Mouse (Mus musculus) heart, postnatal 10 days (tissue): ENCODE measurements around the gene Brd1. TPM values are rescaled to one million over a fixed set of nuclear protein-coding genes. Genes with fewer than 3 reads are reported as not detected.
A peak's percentile ranks its signal among the peaks of the same experiment; 100 is the strongest.
"Not testable (repeated sequence)": the region's sequence is repeated elsewhere in the genome, so short reads cannot be mapped to it uniquely, and the experiment has no call there.

Experiments
- DNase-seq, 2 experiments: peaks; one replicate each; pipeline ENCODE4 v3.0.0; 2021
- intact Hi-C: fragments of 180-260 bp; cut with DNase I; formaldehyde crosslinking; loops from one replicate; pipeline ENCODE4 v1.15.1; 2025
- total RNA-seq, 2 experiments: library from RNA; stranded (reverse); gene quantifications; 2 replicates each; pipeline ENCODE4 v1.2.3; 2021

The Brd1 gene
- 10 to 100 TPM; 38.6 to 39.6 TPM for total RNA-seq

- peak; percentile 87 to 88 for DNase-seq
- intact Hi-C loops = loop anchor here (2.0 kb wide), 1 partner anchor 15 kb away; no protein-coding TSS in a partner anchor
Measured at GRCm38 (mm10) chr15:88733834-88734571, at the start of gene Brd1. Gene Brd1 (minus strand): TSS chr15:88734233.

GRCm38 (mm10) chr15:88774630-88775029, 40.6 kb upstream of the Brd1 start:
- DNase-seq, intact Hi-C loops: not testable (repeated sequence)

DNA sequence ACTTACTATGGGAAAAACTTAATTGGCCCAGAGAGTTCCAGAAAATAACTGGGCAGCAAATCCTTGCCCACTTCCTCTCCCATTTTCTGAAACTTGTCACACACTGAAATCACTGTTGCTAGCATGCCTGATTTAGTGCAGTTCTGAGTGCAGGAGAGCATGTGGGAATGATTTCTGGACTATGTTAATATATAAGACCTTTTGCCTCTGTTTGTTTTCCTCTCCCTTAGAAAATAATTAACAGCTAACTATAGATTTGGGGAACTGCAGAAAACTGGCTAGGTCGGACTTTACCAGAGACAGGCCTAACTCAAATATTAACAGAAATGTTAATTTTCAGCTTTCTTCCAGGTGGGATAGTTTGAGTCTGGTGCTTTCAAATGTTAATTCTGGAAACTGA, 34.5 kb upstream of the Brd1 start:
- intact Hi-C loops = no loop called here
- DNase-seq = no peak

DNA sequence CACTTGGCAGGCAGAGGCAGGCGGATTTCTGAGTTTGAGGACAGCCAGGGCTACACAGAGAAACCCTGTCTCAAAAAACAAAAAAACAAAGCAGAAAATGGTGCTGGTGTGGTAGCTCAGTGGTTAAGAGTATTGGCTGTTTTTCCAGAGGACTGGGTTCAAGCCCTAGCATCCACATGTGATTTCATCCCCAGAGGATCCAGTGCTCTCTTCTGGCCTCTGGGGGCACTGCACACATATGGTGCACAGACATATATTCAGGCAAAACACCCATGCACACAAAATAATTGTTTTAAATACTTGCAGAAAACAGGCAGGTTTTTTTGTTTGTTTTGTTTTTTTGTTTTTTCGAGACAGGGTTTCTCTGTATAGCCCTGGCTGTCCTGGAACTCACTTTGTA, 32.1 kb upstream of the Brd1 start:
- DNase-seq, intact Hi-C loops: not testable (repeated sequence)

GRCm38 (mm10) chr15:88761551-88761950, 27.5 kb upstream of the Brd1 start:
- intact Hi-C loops = no loop called here
- no peak for DNase-seq

GRCm38 (mm10) chr15:88758061-88758460, 24.0 kb upstream of the Brd1 start:
- DNase-seq = peak; percentile 14 to 24
- intact Hi-C loops = no loop called here

GRCm38 (mm10) chr15:88755761-88756160, 21.7 kb upstream of the Brd1 start:
- intact Hi-C loops = no loop called here
- DNase-seq = no peak

- DNase-seq = no peak
- intact Hi-C loops = loop anchor here (5.0 kb wide), 1 partner anchor 62 kb away; the partner anchor contains the start of genes Alg12 and Creld2
Measured at GRCm38 (mm10) chr15:88754896-88755295, 20.9 kb upstream of the Brd1 start.

- intact Hi-C loops = loop anchor here (5.0 kb wide), 1 partner anchor 65 kb away; the partner anchor contains the start of genes Alg12 and Creld2
- DNase-seq = no peak
Measured at GRCm38 (mm10) chr15:88752403-88752733, 18.3 kb upstream of the Brd1 start.

- intact Hi-C loops = loop anchor here (5.0 kb wide), 1 partner anchor 66 kb away; the partner anchor contains the start of genes Alg12 and Creld2
- DNase-seq = peak; percentile 63 to 65
Measured at GRCm38 (mm10) chr15:88751564-88752402, 17.8 kb upstream of the Brd1 start, which contains the start of gene Zbed4. Gene Zbed4 (plus strand): TSS chr15:88751660.

DNA sequence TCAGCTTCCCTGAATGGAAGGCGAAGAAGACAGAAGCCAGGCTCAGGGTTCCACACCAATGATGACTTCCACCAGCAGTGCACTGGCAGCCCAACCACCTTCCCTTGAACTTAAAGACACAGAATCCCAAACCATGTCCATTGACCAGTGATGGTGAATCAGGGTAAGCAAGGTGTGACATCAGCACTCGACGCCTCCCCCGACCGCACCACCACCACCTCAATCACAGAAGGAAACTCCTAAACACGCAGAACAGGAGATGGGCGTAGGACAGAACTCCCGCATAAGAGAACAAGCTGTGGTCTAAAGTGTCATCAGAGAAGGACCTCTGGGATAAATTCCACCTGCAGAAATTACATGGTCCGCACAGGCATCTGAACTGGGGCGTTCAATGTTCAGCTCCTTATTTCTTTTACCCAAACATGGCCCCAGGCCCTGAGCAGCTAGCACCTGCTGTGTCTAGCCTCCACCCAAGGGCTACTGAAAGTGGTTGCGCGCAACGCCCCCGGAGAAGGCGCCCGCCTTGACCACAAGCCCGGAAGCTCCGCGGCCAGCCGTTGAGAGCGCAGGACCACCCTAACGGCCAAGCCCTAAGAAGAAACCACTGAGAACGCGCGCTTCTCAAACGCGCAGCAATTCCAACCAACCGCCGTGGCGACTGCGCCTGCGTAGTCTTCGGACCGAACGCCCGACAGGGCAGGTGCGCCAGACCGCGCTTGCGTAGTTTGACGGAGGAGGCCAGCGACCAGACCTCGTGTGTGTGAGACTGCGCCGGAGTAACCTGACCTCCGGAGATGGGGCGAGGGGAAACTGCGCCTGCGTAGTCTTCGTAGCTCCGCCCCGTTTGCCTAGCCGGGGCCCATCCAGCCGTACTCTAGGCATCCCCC, 16.9 kb upstream of the Brd1 start:
- intact Hi-C loops = loop anchor here (5.0 kb wide), 1 partner anchor 66 kb away; the partner anchor contains the start of genes Alg12 and Creld2
- DNase-seq = peak; percentile 98 to 99

DNA sequence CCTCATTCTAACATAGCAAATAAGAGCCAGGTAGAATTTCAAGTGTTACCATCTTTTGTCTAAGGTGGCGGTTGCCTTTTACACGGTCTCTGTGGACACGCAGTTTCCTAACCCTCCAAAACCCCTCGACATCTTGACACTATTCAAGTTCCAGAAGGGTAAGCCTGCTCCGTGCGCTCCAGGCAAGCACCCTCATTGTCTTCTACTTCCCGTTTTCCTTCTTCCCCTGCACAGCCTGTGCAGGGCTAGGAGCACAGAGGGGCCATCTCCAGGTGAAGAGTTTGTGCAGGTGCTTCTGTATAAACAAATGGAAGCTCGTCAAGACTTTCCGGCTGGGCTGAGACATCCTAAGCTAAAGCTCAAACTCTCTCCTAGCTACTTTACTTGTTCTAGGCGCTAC, 16.0 kb upstream of the Brd1 start:
- no peak for DNase-seq
- intact Hi-C loops = loop anchor here (5.0 kb wide), 1 partner anchor 67 kb away; the partner anchor contains the start of genes Alg12 and Creld2

DNA sequence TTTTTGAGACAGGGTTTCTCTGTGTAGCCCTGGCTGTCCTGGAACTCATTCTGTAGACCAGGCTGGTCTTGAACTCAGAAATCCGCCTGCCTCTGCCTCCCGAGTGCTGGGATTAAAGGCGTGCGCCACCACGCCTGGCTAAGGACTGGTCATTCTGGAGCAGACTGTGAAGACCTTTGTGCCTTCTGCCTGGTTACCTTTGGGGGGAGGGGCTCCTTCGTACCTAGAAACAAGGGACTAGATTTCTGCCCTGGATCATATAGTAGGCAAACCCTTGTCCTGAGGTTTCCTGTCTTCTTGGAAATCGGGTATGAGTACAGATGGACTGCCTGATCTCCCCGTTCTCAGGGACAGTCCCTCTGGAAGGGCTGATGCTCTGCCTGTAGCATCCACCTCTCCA, 15.6 kb upstream of the Brd1 start:
- intact Hi-C loops = loop anchor here (2.0 to 5.0 kb wide), 2 partner anchors 15 to 68 kb away; partner anchors contain the start of genes Alg12, Brd1 and Creld2
- not testable (repeated sequence) for DNase-seq

DNA sequence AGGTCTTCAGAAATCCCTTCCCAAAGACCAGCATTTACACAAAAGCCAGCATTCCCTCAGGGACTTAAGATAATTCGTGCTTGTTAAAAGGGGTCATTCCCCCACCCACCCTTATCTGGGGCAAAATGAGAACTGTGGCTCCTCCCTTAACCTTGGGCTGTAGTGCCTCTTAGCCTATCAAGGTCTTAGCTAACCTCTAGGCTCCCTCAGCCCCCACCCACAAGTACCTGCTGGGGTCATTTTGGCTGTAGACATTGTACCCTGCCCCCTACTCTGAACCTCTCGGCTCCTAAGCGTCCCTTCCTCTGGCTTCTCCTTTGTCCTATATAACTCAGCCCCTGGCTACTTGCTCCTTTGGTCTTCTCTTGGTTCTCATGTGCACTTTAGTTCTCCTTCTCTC, 11.9 kb upstream of the Brd1 start:
- DNase-seq = no peak
- intact Hi-C loops = no loop called here

DNA sequence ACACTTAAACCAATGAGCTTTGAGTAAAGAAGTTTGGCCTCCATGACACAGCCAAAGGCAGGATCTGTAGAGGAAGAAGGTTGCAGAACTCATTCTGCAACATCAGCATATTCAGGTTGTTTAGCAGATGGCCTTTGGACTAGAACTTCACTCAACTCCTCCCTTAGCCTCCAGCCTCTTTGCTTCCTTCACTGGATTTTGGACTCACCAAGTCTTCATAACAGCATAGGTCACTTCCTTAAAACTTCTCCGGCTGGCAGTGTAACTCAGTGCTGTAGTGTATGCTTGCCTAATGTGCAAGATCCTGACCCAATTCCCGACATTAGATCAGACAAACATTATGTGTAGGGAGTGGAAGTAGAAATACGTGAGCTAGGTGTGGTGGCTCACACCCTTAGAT, 11.3 kb upstream of the Brd1 start:
- intact Hi-C loops = no loop called here
- no peak for DNase-seq

GRCm38 (mm10) chr15:88743371-88743770, 9.3 kb upstream of the Brd1 start:
- DNase-seq, intact Hi-C loops: not testable (repeated sequence)

GRCm38 (mm10) chr15:88741366-88741765, 7.3 kb upstream of the Brd1 start:
- DNase-seq = no peak
- intact Hi-C loops = no loop called here

DNA sequence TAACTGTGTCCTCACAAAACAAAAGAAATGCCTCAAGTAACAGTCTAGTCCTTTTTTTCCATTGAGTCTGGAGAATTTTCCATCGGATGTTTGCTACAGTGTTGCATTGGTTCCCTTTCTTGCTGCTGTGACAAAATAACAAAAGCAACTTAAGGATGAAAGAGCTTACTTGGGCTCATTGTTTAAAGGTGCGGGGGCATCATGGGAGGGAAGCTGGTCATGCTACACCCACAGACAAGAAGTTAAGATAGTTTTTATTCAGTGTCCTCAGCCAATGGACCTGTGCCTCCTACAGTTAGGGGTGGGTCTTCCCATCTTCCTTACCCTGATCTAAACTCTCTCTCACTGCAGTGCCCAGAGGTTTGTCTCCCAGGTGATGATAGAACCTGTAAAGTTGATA, 4.4 kb upstream of the Brd1 start:
- no peak for DNase-seq
- intact Hi-C loops = no loop called here

DNA sequence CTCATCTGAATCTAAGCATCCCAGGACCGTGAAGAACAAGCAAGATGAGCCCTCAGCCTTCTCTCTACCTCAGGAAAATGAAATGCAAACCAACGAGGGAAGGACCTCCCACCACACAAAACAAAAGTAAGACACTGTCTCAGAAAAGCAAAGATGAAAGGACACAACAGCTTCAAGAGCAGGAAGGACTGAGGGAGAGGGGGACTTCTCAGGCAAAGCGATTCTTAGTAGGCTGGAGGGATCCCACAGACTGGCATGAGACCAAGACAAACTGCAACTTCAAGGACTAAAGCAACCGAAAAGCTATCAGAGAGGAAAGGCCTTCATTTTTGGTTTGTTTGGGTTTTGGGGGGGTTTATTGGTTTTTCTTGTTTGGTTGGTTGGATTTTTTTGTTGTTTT, 2.1 kb upstream of the Brd1 start:
- intact Hi-C loops = no loop called here
- no peak for DNase-seq

GRCm38 (mm10) chr15:88733041-88733751, 837 bp downstream of the Brd1 start:
- DNase-seq = peak; percentile 72 to 80
- intact Hi-C loops = no loop called here
